Mouse (Mus musculus) macrophage (primary cell): ENCODE data around the gene Ncl. TPM values are rescaled to one million over a fixed set of nuclear protein-coding genes. Genes with fewer than 3 reads are reported as not detected.

Experiments used
- H3K27ac ChIP-seq: fragments of 350-480 bp; formaldehyde crosslinking; 2 replicates; pipeline ENCODE4 v1.9.0; 2021
- H3K36me3 ChIP-seq: fragments of 350-480 bp; formaldehyde crosslinking; 2 replicates; pipeline ENCODE4 v1.9.0; 2021; ENCODE audit errors: inconsistent target
- H3K4me3 ChIP-seq: fragments of 350-480 bp; formaldehyde crosslinking; 2 replicates; pipeline ENCODE4 v1.9.0; 2021; ENCODE audit errors: inconsistent target
- H3K79me2 ChIP-seq: fragments of 350-480 bp; formaldehyde crosslinking; 2 replicates; pipeline ENCODE4 v1.9.0; 2021; ENCODE audit errors: inconsistent target
- WGBS: methylation state at CpG from one replicate; pipeline ENCODE4 v1.1.7; 2026; ENCODE audit warnings: inconsistent platforms; ENCODE audit not compliant: missing documents; 5-methylcytosine and 5-hydroxymethylcytosine counted together
- polyA plus RNA-seq: library from polyadenylated mRNA; stranded (reverse); fragments of 250-400 nt; gene quantifications from 3 replicates; pipeline ENCODE4 v1.2.4, GENCODE M21; 2018; ENCODE audit warnings: inconsistent platforms

Ncl gene
- polyA plus RNA-seq, 1 experiment from 2014 or later = 407 TPM

DNA sequence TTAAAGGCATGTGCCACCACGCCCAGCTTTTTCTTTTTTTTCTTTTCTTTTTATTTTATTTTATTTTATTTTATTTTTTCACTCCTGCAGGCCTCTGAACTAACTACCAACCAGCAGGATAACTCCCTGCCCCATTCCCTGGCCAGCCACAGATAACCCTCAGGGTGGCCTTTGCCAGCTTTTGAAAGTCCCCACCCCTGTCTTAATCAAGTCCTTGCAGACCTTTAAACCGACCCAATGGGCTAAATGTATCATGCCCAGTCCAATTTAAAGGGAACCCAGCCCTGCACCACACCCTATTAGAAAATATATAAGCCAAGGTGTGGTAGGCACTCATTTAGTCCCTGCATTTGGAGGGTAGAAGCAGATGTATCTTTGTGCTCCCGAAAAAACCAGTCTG lies 46.9 kb downstream of the Ncl start:
- 95% methylated on average over 2 of the region's 3 CpGs for WGBS
- Histone ChIP-seq H3K79me2 (no peaks in the 10 kb centered on the region), H3K27ac (no peak overlapping the region), H3K36me3 (no peaks in the 10 kb centered on the region), H3K4me3 (no peak overlapping the region)

DNA sequence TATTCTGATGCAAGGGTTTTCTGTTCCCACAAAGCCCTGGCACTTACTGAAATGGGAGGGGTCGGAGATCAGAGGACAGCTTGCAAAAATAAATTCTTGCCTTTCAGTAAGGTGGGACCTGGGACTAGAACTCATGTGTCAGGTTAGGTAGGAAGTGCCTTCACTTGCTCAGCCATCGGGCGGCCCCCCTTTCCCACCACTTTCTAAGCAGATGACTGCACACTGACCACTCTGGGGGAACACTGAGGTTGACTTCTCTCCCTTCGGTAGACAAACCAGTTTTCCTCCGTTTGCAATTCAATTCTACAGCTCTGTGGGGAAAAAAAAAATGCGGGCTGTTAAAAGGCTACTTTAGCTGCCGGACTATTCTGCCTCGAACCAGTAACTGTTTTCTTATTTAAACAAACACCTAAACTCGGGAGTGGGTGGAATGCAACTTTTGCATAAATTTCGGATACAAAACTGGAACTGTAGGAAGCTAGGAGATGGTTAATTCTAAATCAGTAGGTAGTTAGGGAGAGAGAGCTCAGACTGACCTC lies 47.7 kb downstream of the Ncl start:
- Histone ChIP-seq H3K27ac (no peak overlapping the region), H3K79me2 (no peaks in the 10 kb centered on the region), H3K4me3 (no peak overlapping the region), H3K36me3 (no peaks in the 10 kb centered on the region)
- 96% methylated on average over 10 of the region's 10 CpGs for WGBS

DNA sequence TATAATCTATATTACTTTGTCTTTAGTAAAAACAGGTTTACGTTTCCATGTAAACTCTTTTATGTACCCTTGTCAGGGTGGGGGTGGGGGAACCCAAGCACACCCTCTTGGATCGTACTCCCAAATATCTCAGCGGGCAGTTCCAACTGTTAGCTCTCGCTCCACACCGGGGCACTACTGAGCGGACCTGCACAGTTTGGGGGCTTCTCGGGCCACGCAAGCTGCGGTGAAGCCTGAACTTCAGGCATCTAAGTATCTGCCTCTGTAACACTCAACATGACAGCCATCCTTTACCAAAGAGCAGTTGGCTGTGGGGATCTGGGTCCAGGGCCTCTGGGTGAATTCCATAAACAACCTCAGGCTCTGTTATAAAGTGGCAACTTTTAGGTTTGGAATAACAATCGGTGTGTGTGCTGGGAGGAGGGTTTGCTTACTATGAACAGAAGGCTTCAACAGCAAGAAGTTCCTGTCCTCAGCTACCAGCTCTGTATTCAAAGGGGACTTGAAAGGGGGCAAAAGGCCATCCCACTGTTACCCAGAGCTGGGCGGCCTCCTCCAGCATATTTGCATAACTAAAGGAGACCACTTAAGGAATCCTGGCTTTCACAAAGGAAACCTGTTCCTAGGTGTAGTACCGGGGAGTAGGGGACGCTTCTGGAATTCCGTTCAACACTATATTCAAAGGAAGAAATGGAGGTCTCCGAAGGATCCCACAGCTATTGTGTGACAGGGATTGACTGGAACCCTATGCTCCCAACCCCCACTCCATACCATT lies 48.5 kb downstream of the Ncl start:
- Histone ChIP-seq H3K36me3 (no peaks in the 10 kb centered on the region), H3K4me3 (no peak overlapping the region), H3K79me2 (no peaks in the 10 kb centered on the region), H3K27ac (no peak overlapping the region)
- 96% methylated on average over 14 of the region's 15 CpGs for WGBS

DNA sequence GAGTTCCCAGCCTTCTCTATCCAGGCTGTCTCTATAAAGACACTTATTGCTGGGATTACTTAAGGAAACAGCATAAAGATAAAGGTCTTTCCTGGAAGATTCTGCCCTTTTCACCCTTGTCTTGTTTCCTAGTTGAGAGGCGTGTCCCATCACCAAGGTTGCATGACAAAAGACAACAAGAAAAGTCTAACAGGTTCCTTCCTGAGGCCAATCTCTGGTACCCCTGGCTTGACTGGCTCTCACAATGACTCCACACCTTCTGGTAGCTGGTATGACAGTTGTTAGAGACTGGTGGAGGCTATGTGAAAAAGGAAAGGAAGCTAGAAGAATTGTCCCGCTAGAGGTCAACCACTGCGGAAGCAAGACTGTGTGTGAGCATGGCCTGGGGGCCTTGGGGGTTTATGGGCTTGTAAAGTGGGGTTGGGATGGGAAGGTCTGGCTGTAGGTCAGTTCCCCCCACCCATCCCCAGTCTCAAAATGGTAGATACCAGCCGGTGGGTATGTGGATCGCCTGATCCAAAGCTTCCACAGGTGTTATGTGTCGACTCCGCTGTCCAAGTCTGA lies 49.8 kb downstream of the Ncl start:
- H3K36me3 ChIP-seq = no peaks in the 10 kb centered on the region
- H3K79me2 ChIP-seq = no peaks in the 10 kb centered on the region
- H3K27ac ChIP-seq = no peak overlapping the region
- H3K4me3 ChIP-seq = no peak overlapping the region
- 95% methylated on average over 7 of the region's 7 CpGs for WGBS

DNA sequence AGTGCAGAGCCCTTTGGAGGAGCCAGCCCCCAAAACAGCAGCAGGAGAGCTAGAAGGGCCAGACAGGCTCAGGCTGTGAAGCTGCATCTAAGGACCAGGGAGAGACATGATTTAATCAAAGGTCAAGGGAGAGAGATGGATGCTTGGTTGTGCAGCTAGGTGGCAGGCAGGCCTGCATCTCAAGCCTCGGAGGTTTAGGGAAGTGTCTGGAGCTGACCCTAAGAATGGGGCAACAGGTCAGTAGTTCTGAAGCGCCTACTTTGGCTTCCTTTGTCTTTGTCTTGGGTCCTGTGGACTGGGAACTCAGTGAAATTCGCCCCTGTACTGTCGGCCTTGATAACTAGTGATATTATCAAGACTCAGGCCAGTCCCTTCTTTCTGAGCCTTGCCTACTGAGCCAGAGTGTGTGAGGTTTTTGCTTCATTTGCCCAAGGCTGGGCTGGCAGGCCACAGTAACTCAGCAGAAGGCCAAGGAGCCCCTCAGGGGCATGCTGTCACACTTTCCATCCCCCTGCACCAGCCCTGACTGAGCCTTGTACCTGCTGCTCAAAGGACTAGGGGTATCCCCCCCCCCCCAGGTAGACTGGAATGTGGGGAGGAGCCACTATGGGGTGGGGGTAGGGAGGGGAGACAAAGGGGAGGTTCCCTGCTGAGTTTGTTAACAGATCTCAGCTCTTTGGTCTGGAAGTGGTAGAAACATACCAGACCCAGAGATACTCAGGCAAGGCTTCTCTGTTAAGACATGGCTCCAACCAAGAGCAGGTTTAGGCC lies 51.1 kb downstream of the Ncl start:
- H3K79me2 ChIP-seq = no peaks in the 10 kb centered on the region
- H3K36me3 ChIP-seq = no peaks in the 10 kb centered on the region
- no peak overlapping the region for H3K4me3 ChIP-seq
- WGBS = 77% methylated on average over 4 of the region's 4 CpGs
- no peak overlapping the region for H3K27ac ChIP-seq

DNA sequence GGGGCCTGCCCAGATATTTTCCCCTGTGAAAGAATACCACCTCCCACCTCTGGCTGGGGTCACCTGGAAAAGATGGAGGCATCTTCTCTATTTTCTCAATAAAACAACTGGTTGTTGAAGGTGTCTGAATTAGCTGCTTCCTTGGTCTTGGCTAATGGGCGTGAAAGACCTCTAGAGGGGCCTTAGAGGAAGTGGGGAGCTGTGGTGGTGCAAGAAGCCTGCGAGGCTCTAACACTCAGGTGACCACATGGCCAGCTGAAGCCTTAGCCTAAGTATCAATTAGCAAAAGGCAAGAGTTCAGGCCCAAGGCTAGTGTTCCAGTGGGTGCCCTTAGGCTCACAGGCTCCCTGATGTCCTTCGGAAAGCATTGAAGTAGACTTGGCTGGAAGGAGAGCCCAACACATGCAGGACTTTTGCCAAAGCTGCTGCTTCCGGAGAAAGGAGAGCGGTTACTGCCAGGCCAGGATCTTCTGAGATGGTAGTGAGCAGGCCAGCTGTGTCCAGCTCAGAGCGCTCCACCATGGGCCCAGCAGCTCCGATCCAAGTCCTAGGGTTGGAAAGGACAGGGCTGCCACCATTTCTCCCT lies 51.9 kb downstream of the Ncl start:
- H3K79me2 ChIP-seq = no peaks in the 10 kb centered on the region
- H3K4me3 ChIP-seq = no peak overlapping the region
- no peak overlapping the region for H3K27ac ChIP-seq
- no peaks in the 10 kb centered on the region for H3K36me3 ChIP-seq
- 76% methylated on average over 7 of the region's 7 CpGs for WGBS

DNA sequence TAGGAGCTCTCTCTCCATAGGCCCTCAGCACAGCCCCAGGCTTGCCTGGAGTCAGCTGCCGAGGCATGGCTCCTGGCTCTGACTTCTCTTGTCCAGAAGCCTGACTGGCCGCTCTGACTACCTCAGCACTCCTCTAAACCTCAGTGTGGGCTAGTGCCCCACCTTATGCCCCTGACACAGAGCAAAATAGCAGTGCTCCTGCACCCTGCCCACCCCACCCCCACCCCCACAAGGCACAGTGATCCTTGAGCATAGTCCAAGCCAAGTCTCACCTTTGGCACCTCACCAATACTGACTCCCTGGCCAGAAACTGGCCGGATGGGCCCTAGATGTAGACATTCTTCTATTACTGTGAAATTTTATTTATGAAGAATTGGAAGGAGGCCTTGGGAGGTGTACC lies 52.5 kb downstream of the Ncl start:
- Histone ChIP-seq H3K79me2 (no peaks in the 10 kb centered on the region), H3K27ac (no peak overlapping the region), H3K36me3 (no peaks in the 10 kb centered on the region), H3K4me3 (no peak overlapping the region)
- 100% methylated on average over 3 of the region's 3 CpGs for WGBS

DNA sequence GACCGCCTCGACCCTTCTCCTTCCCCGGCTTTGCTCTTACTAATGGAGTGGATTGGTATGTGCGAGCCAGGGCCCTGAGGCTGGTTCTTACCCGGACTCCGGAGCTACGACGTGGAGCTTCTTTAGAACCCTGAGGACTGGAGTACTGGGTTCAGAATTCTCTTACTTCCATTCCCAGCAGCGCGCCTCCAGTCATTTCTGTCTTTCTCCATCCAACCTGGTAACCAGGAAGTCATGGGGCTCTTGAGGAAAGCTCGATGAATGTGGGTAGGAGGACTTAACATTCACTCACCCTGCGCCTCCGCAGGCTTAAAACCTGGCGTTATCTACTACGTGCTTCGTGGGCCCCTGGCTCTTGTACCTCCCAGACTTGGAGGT lies 55.3 kb downstream of the Ncl start:
- Histone ChIP-seq H3K79me2 (no peaks in the 10 kb centered on the region), H3K4me3 (peak overlapping the region; percentile 24; the same call in 1 of the 2 replicates), H3K36me3 (no peaks in the 10 kb centered on the region), H3K27ac (no peak overlapping the region)
- WGBS = 18% methylated on average over 16 of the region's 16 CpGs

DNA sequence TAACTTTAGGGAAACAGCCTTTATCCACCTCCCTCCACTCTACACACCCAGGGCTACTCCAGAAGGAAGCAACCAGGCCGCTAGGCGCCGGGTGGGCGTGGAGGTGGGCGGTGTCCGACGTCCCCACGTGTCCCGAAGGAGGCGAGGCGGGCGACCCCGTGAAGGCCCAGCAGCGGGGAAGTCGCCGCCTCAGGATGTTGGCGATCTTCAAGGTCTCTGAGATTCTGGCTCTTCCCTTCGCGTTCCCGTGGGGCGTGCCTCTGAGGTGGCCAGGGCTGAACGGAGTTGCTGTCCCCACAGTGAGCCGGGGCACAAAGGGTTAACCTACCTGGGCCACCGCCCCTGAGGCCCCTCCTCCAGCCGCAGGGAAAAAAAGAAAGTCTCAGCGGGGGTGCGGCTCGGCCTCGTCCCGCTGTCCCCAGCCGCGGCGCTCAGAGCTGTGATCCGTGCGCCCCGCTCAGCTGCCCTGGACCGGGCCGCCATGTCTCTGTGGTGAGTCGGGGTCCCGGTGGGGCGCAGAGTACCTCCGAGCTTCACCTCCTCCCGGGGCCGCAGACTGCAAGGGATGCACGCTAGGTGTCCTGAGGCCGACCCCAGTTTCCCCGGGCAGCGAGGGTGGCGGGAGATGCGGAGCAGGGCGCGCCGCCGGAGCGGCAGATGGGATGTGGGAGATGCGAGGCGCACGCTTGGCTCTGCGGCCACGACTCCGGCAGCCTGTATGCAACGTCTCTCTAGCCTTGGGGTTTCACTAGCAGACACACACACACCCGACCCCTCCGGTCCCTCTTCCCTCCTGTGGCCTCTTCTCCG lies 55.9 kb downstream of the Ncl start:
- Histone ChIP-seq H3K36me3 (no peaks in the 10 kb centered on the region), H3K4me3 (peak overlapping the region; percentile 24; the same call in 1 of the 2 replicates), H3K27ac (no peak overlapping the region), H3K79me2 (no peaks in the 10 kb centered on the region)
- WGBS = 3% methylated on average over 65 of the region's 65 CpGs

DNA sequence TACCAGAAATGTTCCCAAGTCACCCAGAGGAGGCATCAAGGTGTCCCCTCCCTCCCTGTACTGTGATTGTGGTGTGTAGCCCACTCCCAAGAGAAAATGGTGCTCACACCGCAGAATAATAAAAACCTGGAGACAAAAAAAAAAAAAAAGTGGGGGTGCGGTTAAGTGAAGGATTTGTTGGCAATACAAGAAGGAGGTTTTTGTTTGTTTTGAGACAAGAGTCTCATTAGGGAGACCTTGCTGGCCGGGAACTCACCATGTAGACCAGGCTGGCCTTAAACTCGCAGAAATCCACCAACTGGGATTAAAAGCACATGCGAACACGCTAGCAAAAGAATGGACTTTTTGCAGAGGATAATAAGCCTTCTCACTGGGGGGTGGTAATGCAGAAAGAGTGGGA lies 56.7 kb downstream of the Ncl start, which contains the start of gene B3gnt7:
Gene B3gnt7 (plus strand): TSS at position 301 of the 400 bp plus-strand sequence.
- Histone ChIP-seq H3K79me2 (no peaks in the 10 kb centered on the region), H3K4me3 (peak within 1 kb of the TSS; percentile 24; the same call in 1 of the 2 replicates), H3K36me3 (no peaks in the 10 kb centered on the region), H3K27ac (no peak within 1 kb of the TSS)
- 91% methylated on average over 6 of the region's 6 CpGs for WGBS

DNA sequence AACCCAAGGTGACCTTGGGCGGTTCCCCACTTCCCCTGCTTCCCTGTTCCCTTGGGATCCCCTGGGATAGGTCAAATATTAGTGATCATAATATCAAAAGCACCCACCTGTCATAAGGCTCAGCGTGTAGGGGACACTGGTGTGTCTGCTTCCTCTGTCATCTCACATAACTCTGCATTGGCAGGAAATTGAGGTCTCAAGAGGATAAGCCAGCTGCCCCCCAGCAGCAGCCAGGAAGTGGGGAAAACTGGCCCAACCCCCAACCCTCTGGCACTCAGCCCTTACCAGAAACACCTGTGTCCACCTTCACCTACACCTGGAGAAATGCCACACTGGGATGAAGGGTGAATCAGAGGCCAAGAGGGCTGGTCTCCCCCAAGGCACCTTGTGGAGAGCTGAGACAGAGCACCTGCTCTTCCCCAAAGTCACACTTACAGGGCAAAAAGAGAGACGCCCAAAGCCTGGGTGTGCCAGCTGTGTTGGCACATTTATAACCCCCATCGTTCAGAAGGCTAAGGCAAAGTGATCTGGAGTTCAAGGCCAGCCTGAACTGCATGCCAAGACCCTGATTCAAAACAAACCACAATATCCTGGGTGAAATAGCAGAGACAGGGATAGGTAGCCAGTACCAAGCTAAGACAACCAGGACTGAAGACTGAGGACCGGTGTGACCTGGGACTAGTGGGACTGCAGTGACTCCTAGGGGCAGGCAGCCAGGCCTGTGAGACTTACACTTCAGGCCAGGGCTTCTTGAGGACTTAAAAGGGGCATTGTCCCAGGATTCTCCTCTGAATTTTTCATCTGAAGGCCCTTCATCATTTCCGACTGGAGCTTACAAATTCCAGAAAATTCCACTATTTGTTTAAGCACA lies 57.7 kb downstream of the Ncl start:
- no peak overlapping the region for H3K4me3 ChIP-seq
- WGBS = 59% methylated on average over 6 of the region's 6 CpGs

DNA sequence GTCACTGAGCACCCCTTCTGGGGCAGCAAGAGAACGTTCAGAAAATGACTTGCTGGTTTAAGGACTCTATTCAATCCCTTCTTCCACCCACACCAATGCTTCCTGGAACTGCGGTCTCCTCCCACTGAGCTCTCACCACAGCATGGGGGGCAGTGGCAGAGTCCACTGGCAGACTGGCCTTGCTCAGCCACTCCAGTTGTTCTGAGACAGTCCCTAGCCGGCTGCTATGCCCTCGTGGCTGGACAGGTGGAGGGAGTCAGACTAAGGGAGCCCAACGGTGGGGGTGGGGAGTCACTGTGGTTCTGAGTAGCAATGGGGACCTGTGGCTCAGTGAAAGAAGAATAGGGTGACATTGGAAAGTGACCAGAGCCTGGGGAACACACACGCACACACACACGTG lies 58.5 kb downstream of the Ncl start:
- no peak overlapping the region for H3K27ac ChIP-seq
- no peaks in the 10 kb centered on the region for H3K79me2 ChIP-seq
- no peak overlapping the region for H3K4me3 ChIP-seq
- 27% methylated on average over 7 of the region's 7 CpGs for WGBS
- no peaks in the 10 kb centered on the region for H3K36me3 ChIP-seq

More for the DNA sequence above, 57.7 kb downstream of the Ncl start:
- H3K27ac ChIP-seq = no peak overlapping the region
- H3K79me2 ChIP-seq = no peaks in the 10 kb centered on the region
- H3K36me3 ChIP-seq = no peaks in the 10 kb centered on the region

DNA sequence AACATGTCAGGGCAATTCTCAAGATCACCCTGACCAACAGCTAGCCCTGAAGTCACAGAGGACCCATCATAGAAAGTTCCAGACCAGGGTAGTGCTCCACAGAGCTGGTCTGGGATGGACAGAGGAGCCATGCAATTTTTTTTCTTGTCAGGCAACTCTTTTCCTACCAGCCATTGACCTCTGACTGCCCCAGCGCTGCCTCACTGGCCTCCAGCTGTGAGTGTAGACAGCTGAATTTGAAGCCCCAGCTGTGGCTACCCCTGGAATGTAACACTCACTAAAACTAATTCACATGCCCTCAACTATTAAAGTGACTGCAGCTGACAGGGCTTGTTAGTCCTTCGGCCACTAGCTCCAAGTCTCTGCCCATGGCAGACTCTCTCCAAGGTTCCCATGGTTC lies 59.1 kb downstream of the Ncl start:
- Histone ChIP-seq H3K27ac (no peak overlapping the region), H3K4me3 (no peak overlapping the region), H3K36me3 (no peaks in the 10 kb centered on the region), H3K79me2 (no peaks in the 10 kb centered on the region)
- 100% methylated on average over 2 of the region's 2 CpGs for WGBS
